Mouse (Mus musculus) liver, postnatal 0 days (tissue): Measurements from ENCODE around the gene Palmd. TPM values are rescaled to one million over a fixed set of nuclear protein-coding genes. Genes with fewer than 3 reads are reported as not detected.

Experiments
- ATAC-seq: fragments of 200-750 bp; cut with Nextera tagmentation; 2 replicates; pipeline ENCODE4 v1.8.0; 2017; ENCODE audit warnings: mild to moderate bottlenecking, moderate library complexity
- DNase-seq: peaks from one replicate; pipeline ENCODE4 v3.0.0-alpha.2; 2016
- H3K27ac ChIP-seq: fragments of 300-500 bp; sonication (generic); 2 replicates; pipeline ENCODE4 v1.5.1; 2014; ENCODE audit warnings: antibody characterized with exemption, moderate library complexity, mild to moderate bottlenecking, low read depth
- H3K27me3 ChIP-seq: fragments of 300-500 bp; sonication (generic); 2 replicates; pipeline ENCODE4 v1.6.1; 2014; ENCODE audit warnings: low read length, control low read depth, mixed read lengths; ENCODE audit not compliant: insufficient read depth
- H3K36me3 ChIP-seq: fragments of 300-500 bp; sonication (generic); replicated peaks from 2 replicates; pipeline ENCODE4 v1.6.1; 2014; ENCODE audit warnings: mild to moderate bottlenecking, control low read depth, low read length, moderate library complexity, mixed read lengths; ENCODE audit not compliant: insufficient read depth
- H3K4me1 ChIP-seq: fragments of 300-500 bp; sonication (generic); 2 replicates; pipeline ENCODE4 v1.6.1; 2014; ENCODE audit warnings: antibody characterized with exemption, mild to moderate bottlenecking, control low read depth; ENCODE audit not compliant: insufficient read depth
- H3K4me2 ChIP-seq: fragments of 300-500 bp; sonication (generic); 2 replicates; pipeline ENCODE4 v1.6.1; 2014; ENCODE audit warnings: low read depth, mild to moderate bottlenecking, low read length, moderate library complexity, mixed read lengths
- H3K4me3 ChIP-seq: fragments of 300-500 bp; sonication (generic); 2 replicates; pipeline ENCODE4 v1.5.1; 2014; ENCODE audit warnings: low read depth, low read length
- H3K9ac ChIP-seq: fragments of 300-500 bp; sonication (generic); replicated peaks from 2 replicates; pipeline ENCODE4 v1.6.1; 2014; ENCODE audit warnings: mild to moderate bottlenecking, moderate library complexity
- H3K9me3 ChIP-seq: fragments of 300-500 bp; sonication (generic); 2 replicates; pipeline ENCODE4 v1.6.1; 2016; ENCODE audit warnings: mild to moderate bottlenecking, control low read depth, low read length, mixed read lengths
- CTCF ChIP-seq: sonication (generic); IDR thresholded peaks from 2 replicates; pipeline ENCODE4 v1.5.1; 2016; ENCODE audit warnings: antibody characterized with exemption, low read depth
- EP300 ChIP-seq: IDR thresholded peaks from 2 replicates; pipeline ENCODE4 v1.6.1; 2016; ENCODE audit warnings: antibody characterized with exemption, low read depth, mild to moderate bottlenecking
- WGBS: fragments of 180-500 bp; shearing (Covaris S2); extraction: QIAGEN DNeasy Blood & Tissue Kit; methylation state at CpG from one replicate; pipeline ENCODE4 v1.1.7; 2014; ENCODE audit not compliant: insufficient replicate concordance; 5-methylcytosine and 5-hydroxymethylcytosine counted together
- polyA plus RNA-seq: library from polyadenylated mRNA; unstranded; fragments of >200 nt; fragmentation: Nextera tagmentation; extraction: Ambion mirVana; gene quantifications from 2 replicates; pipeline ENCODE4 v1.2.1, GENCODE M21; 2015

Palmd gene
- polyA plus RNA-seq, 1 experiment from 2014 or later: 31.0 TPM

DNA sequence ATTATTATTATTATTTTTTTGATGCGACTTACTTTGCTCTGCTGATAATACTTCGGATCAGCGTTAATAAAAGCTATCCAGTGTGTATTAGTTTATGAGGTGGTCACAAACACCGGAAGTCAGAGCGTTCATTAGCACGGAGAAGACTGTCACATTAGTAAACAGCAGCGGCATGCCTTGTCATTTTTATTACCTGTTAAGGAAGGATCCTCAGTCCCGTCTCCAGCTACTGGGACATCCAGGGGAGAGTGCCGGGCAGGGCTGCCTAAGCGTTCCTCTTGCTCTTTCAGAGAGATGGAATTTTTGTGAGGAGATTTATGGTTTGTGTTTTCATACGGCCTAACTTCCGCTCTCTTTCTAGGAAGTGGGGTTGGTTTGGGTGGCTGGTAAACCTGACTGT is 45.7 kb downstream of the Palmd start:
- no peaks in the 10 kb centered on the region for H3K27me3 ChIP-seq
- 73% methylated on average over 12 of the region's 12 CpGs for WGBS
- no peak overlapping the region for H3K27ac ChIP-seq
- H3K4me1 ChIP-seq: no peaks in the 10 kb centered on the region
- H3K36me3 ChIP-seq: no peaks in the 10 kb centered on the region
- ATAC-seq (no peak), DNase-seq (no peak)
- H3K9ac ChIP-seq: no peak overlapping the region
- no peak for TF ChIP-seq EP300
- no peak overlapping the region for H3K4me3 ChIP-seq
- no peak overlapping the region for H3K4me2 ChIP-seq
- H3K9me3 ChIP-seq: no peaks in the 10 kb centered on the region

DNA sequence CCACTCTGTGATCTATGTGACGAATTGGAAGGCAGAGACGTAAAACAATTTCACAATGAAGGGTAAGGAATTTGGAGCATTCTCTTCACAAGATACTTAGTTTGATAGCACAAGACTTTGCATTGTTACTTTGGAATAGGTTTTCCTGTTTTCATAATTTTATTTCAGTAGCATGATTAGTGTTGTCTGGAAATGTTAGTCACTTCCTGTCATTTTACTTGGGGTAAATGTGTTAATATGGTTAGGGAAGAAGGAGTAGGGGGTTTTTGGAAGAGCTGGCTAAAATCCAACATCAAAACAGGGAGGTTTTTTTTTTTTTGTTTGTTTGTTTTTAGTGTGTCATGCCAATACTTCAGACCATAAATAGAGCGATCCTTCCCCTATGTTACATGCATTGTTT is 47.3 kb downstream of the Palmd start:
- Histone ChIP-seq H3K27me3 (no peaks in the 10 kb centered on the region), H3K27ac (no peak overlapping the region), H3K9ac (no peak overlapping the region), H3K4me1 (no peaks in the 10 kb centered on the region), H3K4me3 (no peak overlapping the region), H3K4me2 (no peak overlapping the region), H3K9me3 (no peaks in the 10 kb centered on the region), H3K36me3 (peaks cover 3% of the 10 kb centered on the region; the same call in 1 of the 2 replicates)
- 81% methylated on average over 3 of the region's 3 CpGs for WGBS
- DNase-seq: no peak
- no peak for TF ChIP-seq CTCF
- no peak for TF ChIP-seq EP300
- ATAC-seq: no peak

DNA sequence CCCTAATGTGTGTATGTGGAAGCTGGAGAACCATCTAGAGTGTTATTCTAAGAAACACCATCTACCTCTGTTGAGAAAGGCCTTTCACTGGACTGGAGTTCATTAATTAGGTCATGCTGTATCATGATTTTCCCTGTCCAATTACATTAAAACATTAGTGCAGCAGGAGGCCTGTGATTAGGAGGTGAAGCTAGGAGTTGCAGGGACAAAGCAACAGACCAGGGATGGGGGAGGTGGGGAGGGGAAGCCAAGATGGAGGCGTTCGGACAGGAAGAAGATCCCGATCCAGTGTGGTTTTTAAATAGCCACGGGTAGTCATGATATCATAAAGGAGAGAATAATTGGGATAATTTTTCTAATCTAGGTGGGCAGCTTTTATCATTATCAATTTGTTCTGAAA is 51.8 kb downstream of the Palmd start:
- ATAC-seq (no peak), DNase-seq (no peak)
- WGBS: 76% methylated on average over 4 of the region's 4 CpGs

DNA sequence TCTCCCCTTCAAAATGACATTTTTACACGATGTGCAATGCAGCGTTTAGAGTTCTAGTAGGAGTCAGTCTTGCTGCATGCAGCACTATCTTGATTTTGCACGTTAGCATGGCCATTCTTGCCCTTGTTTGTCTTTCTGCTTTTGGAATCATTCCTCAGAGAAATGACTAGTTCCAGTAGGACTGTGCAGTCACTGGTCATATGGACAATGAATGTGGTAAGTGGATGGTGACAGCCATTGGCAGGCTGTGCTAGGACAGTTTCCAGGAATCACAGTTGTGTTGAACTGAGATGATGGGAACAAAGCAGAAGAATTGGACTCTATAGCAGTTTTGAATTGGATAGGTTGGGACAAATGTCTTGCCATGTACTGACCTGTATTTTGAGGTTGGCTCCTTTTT is 53.9 kb downstream of the Palmd start:
- Histone ChIP-seq H3K9ac (no peak overlapping the region), H3K4me1 (peaks cover 3% of the 10 kb centered on the region; the same call in 1 of the 2 replicates), H3K36me3 (peaks cover 3% of the 10 kb centered on the region; the same call in 1 of the 2 replicates), H3K9me3 (no peaks in the 10 kb centered on the region), H3K27me3 (no peaks in the 10 kb centered on the region), H3K4me2 (no peak overlapping the region), H3K27ac (no peak overlapping the region), H3K4me3 (no peak overlapping the region)
- WGBS: 63% methylated on average over 3 of the region's 3 CpGs
- DNase-seq (no peak), ATAC-seq (no peak)
- TF ChIP-seq CTCF (no peak), EP300 (no peak)

More for the DNA sequence above, 51.8 kb downstream of the Palmd start:
- Histone ChIP-seq H3K36me3 (peaks cover 3% of the 10 kb centered on the region; the same call in 1 of the 2 replicates), H3K4me2 (no peak overlapping the region), H3K27ac (no peak overlapping the region), H3K4me1 (no peaks in the 10 kb centered on the region), H3K4me3 (no peak overlapping the region), H3K27me3 (no peaks in the 10 kb centered on the region), H3K9ac (no peak overlapping the region), H3K9me3 (no peaks in the 10 kb centered on the region)
- TF ChIP-seq CTCF (no peak), EP300 (no peak)

DNA sequence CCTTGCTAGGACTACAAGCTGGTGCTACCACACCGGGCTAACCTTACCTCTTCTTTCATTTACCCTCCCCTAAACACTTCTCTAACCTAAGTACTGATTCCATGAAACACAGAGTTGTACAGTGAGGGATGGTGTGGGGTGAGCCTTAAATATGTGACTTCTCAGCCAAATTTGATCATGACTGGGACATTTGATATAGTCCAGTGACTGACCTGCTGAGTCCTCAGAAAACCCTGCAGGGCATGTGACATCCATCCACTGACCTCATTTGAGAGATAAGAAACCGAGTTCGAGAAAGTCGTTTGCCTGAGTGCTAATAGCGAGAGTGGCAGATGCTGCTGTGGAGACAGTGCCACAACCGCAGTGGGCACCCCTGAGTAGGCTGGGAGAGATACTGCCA is 54.4 kb downstream of the Palmd start:
- ATAC-seq: no peak
- Histone ChIP-seq H3K9ac (no peak overlapping the region), H3K4me2 (no peak overlapping the region), H3K27ac (no peak overlapping the region), H3K9me3 (no peaks in the 10 kb centered on the region), H3K36me3 (peaks cover 3% of the 10 kb centered on the region; the same call in 1 of the 2 replicates), H3K4me1 (peaks cover 3% of the 10 kb centered on the region; the same call in 1 of the 2 replicates), H3K27me3 (no peaks in the 10 kb centered on the region), H3K4me3 (no peak overlapping the region)
- no peak for DNase-seq
- WGBS: 81% methylated on average over 6 of the region's 6 CpGs
- TF ChIP-seq EP300: no peak

DNA sequence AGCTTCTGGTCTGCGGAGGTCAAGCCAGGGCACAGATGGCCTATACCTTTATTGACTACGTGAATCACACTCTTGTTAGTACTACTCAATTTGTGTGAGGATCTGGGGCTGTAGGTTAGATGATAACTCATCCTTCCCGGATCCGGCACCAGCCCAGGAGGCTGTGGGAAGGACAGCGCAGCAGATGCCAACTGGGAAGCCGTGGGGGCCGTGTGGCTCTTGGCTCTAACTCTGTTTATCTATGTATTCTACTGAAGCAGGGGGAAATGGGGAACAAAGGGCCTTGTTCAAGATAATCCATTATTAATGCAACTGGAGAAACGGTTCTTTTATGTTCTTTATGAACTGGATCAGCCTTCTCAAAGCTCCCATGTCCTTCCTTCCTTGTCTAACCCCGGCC is 62.2 kb downstream of the Palmd start:
- WGBS: 88% methylated on average over 9 of the region's 9 CpGs
- no peaks in the 10 kb centered on the region for H3K27me3 ChIP-seq
- no peak for DNase-seq
- no peak overlapping the region for H3K4me2 ChIP-seq
- TF ChIP-seq CTCF: no peak
- no peak for TF ChIP-seq EP300
- ATAC-seq: no peak
- no peak overlapping the region for H3K27ac ChIP-seq
- H3K4me3 ChIP-seq: no peak overlapping the region
- H3K4me1 ChIP-seq: peaks cover 3% of the 10 kb centered on the region; the same call in 1 of the 2 replicates
- H3K9me3 ChIP-seq: no peaks in the 10 kb centered on the region
- no peak overlapping the region for H3K9ac ChIP-seq
- H3K36me3 ChIP-seq: peaks cover 29% of the 10 kb centered on the region

DNA sequence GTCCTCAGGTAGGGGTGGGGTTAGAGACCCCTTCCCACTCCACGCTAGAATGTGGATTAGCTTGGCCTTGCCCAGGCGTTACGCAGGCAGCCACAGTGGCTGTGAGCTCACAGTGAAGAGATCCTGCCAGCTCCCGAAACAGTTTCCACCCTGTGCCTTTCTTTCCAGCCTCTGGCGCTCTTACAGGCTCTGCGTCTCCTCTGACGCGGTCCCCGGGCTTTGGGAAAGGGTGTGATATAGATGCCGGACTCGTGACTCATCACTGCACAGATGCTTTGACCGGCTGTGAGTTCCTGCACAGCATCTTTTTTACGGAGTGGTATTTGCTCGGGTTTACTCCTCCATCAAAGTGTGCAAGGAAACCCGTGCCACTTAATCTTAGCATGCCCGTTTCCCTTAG is 62.9 kb downstream of the Palmd start:
- no peak for ATAC-seq

More for the DNA sequence above, 62.9 kb downstream of the Palmd start:
- Histone ChIP-seq H3K36me3 (peaks cover 36% of the 10 kb centered on the region), H3K27me3 (no peaks in the 10 kb centered on the region), H3K4me2 (no peak overlapping the region), H3K9ac (no peak overlapping the region), H3K4me1 (no peaks in the 10 kb centered on the region; the same call in 1 of the 2 replicates), H3K27ac (no peak overlapping the region), H3K4me3 (no peak overlapping the region), H3K9me3 (no peaks in the 10 kb centered on the region)
- 93% methylated on average over 16 of the region's 16 CpGs for WGBS
- DNase-seq: no peak
- TF ChIP-seq CTCF (no peak), EP300 (no peak)
